Mouse (Mus musculus) megakaryocyte-erythroid progenitor cell, adult 5-6 weeks (primary cell): ENCODE measurements around the gene Dscam. TPM values are rescaled to one million over a fixed set of nuclear protein-coding genes. Genes with fewer than 3 reads are reported as not detected.
"Not testable (repeated sequence)": the region's sequence is repeated elsewhere in the genome, so short reads cannot be mapped to it uniquely, and the experiment has no call there.

ENCODE experiments used
- ATAC-seq: replicated peaks from 2 replicates; pipeline ENCODE4 v1.8.0; 2016; ENCODE audit warnings: mild to moderate bottlenecking, inconsistent platforms; ENCODE audit not compliant: severe bottlenecking, poor library complexity, low FRiP score, low TSS enrichment
- total RNA-seq, 2 experiments: library from RNA; stranded (forward) in 1 of 2; stranded (reverse) in 1 of 2; fragments of 200-1000, 215-1000 nt in 1 of 2; fragments of >200 nt in 1 of 2; fragmentation: Nextera tagmentation in 1 of 2; gene quantifications; 2 replicates each; pipeline ENCODE4 v1.2.3; 2014 to 2017

Gene Dscam
- total RNA-seq, 2 experiments from 2014 or later = 0.19 TPM; not detected in 1

DNA sequence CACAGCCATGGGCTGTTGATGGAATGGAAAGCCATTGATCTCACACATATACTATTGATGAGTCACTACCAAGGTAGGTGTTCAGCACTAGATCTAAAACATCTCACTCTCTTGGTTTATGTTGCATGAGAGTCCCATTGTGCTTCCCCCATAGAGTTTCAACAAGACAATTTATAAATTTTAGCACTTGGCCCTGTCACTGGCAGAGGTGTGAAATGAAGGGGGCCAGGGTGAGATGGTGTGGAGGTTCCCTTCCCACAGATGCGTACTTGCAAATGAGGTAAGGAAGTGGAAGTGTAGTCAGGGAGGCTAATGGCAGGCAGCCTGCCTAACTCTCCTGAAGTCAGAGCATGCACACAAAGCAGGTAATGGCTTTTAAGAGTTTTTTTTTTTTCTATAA lies 262.7 kb downstream of the Dscam start:
- no peak for ATAC-seq

DNA sequence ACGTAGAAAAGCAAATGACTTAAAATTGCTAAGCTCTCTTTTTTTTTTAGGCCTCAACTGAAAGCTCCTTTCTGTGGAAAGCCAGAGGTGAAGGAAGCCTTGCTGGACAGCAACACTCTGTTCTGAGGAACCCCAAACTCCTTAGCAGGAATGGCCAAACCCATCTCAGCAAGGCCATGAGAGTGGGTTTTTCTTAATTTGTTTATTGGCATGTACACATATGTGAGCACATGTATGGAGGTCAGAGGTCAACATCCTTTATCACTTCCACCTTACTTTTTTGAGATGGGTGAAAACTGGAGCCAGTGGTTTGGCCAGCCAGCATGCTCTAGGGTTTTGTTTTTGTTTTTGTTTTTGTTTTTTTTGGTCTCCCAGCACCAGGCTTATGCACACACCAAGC lies 263.5 kb downstream of the Dscam start:
- peak; percentile 20 for ATAC-seq

DNA sequence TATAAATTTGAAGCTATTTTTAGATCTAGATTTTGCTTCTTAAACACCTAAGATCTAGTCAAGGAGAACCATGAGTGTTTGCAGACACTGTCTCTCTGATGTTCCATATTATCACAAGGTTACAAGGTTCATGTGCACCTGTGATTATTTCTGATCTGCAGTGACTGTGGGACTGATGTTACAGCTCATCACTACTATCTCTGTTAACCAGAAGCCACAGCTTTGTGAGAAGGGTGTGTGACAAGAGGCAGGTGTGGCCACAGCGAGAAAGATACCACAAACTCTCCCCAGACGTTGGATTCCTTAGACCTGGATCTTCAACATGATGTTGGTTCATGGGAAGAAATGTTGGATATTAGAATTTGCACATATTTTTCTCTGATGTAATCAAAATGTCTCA lies 263.9 kb downstream of the Dscam start:
- peak; percentile 96 for ATAC-seq

DNA sequence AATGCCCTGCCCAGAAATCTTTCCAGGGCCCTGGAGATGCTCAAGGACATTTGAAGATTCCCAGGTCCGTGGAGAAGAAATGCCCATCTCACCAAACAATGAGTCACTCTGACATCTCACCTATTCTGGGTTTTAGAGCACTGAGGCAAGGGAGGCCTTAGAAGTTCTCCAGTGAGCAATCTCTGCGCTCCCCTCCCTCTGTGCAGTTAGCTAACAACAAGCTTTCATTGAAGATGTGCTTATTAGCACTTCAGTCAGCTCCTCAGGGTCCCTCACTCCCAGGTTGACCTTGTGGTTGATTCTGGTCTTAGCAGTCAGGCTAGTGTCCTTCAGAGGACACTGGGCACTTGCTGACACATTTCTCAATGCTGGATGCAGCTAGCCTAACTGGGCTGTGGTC lies 265.8 kb downstream of the Dscam start:
- no peak for ATAC-seq

DNA sequence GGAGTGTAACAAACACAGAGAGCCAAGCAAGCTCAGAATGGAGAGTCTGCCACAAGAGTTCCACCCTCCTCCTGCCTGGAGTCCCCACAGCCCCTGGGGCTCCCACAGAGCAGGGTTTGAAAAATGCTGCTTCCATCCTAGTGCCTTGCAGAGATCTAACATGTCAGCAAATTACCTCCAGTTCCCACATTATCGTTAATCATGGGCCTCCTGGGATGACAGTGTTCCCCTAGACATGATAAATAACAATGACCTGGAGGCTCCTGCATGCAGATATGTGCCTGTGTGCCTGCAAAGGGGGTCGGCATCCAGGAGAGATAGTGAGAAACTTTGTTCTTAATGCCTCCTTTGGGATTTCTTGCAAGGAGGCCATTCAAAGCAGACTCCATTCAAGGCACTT lies 266.2 kb downstream of the Dscam start:
- no peak for ATAC-seq

DNA sequence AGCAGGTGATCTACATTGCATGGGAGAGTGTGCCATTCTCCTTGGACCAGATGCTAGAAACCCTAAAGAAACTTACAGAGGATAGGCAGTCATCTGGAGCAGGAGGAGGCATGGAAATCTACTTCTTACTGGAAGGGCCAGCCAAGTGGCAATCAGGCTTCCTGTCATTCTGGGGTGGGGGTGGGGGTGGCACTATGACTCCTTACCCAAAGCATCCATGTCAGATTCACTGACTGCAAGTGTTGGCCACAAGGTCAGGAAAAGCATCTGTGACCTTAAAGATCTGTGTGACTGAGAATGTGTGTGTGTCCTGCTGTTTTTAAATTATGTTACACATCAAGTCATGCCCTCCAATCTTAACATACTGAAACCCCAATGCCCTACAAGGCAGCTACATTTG lies 268.0 kb downstream of the Dscam start:
- no peak for ATAC-seq

DNA sequence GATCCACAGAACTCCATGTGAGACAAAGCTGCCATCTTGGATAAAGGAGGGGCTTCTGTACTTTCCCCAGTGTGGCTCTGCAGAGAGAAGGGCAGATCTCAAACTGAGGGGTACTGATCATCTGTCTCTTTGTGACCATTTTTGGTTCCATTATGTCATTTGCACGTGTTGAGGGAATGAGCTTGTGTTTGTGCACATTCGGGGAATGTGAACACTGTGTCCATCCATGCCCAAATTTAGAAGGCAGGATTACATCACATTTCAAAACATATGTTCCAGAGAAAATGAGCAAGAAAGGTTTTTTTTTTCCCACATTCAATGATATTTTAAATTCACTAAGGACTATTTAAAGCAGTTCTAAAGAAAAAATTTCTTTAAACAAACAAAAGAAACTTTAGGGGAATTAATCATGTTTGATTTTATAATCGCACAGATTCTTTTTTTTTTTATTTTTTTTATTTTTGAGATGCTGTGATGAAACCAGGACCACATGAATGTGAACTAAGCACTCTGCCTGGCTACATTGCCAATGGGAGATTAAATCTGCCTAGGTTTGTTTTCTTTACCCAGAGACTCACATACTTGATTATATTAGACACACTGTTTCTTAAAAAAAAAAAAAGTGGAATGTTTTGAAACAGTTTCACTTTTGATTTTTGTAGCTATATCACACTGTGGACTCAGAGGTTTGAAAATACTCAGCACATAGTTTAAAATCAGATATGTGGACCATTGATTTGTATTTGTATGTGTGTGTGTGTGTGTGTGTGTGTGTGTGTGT lies 269.1 kb downstream of the Dscam start:
- no peak for ATAC-seq

DNA sequence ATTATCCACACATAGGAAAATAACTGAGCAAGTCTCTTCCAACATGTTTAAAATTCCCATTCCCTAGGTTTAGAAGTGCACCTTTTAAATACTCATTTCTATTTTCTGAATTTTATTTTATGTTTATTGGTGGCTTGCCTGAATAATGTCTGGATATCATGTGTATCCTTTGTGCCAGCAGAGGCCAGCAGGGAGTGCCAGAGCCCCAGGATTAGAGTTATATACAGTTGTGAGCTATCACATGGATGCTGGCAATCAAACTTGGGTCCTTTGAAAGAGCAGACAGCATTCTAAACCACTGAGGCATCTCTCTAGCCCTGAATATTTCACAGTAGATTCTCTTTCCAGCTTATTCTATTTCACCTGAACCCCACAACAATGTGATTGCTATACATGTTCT lies 271.2 kb downstream of the Dscam start:
- no peak for ATAC-seq

DNA sequence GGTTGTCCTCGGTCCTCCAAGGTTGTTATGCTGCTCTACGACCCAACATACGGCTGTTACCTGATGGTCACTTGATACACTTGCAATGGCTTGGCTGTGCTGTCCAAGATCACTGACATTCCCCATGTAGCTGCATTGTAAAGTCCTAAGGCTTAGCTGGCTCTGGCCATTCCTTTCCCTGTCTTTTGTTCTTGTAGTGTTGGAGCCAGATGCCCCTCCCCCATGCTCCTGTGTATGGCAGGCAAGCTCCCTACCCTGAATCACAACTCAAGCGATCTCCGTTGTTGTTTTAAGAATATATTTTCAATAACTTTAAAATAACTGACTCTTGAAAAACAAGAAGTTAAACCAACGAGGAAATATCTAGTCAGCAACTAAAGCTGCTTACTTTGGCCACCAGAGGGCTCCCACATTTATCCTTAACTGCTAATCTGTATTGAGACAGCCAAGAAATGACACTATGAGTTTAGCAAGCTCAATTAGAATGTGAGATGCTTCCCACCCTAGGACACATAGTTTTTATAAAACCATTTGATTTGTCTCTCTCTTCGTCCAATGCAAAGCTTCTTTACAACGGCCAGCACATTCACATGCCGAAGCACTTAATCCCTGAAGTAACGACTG lies 273.9 kb downstream of the Dscam start:
- ATAC-seq = peak; percentile 78

DNA sequence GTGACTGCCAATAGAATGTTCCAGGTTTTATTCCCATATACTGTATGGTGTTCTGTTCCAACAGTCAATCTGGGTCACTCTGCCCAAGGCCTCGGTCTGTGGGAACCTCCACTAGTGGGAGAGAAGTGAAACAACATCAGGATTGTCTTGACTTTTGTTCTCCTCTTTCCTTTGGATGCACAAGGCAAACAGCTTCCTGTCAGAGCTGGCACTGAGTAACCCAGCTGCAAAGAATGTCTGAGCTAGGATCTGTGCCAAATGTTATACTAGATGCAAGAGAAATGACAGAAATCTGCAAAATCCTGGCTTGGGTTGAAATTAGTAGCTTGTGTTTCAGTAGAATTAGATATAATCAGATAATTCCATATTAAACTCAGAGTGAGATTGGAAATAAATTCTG lies 282.5 kb downstream of the Dscam start:
- no peak for ATAC-seq

DNA sequence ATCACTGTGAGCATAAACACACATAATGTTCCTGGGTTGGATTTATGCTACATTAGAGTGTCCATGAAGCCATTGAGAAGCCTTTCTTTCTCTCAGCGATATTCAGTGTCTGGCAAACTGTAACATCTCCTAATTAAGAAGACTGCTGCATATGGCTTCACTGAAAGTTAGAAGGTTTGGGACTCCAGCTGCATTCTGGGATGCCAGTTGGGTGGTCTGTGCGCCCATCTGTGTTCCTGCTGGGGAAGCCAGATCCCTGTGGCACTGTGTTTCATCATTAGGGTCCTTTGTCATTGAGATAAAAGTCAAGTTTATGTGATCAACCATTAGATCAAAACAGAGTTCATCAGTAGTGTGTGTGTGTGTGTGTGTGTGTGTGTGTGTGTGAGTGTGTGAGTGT lies 284.7 kb downstream of the Dscam start:
- no peak for ATAC-seq

DNA sequence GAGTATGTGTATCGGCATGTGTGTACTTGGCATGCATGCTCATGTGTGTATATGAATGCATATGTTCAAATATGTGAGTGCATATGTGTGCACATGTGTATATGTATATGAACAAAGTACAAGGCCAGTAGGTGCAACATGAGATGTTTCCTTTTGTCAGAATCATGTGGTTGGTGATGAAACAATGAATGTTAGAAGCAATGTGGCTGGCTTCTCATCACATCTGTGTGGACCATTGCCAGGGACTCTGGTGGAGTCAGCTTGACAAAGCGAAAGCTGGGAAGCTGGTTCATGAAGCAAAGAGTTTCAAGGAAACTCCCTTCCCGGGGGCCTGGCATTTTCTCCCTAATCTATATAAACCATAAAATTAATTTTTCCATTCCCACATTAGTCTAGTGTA lies 286.0 kb downstream of the Dscam start:
- ATAC-seq = not testable (repeated sequence)

DNA sequence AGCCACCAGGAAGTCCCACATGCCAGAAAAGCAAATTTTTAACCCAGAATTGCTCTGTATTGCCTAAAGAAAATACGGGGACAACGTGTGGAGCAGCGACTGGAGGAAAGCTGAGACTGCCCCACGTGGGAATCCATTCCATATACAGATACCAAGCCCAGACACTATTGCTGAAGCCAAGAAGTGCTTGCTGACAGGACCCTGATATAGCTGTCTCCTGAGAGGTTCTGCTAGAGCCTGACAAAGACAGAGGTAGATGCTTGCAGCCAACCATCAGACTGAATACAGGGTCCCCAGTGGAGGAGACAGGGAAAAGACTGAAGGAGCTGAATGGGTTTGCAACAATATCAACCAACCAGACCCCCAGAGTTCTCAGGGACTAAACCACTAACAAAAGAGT lies 293.3 kb downstream of the Dscam start:
- no peak for ATAC-seq

DNA sequence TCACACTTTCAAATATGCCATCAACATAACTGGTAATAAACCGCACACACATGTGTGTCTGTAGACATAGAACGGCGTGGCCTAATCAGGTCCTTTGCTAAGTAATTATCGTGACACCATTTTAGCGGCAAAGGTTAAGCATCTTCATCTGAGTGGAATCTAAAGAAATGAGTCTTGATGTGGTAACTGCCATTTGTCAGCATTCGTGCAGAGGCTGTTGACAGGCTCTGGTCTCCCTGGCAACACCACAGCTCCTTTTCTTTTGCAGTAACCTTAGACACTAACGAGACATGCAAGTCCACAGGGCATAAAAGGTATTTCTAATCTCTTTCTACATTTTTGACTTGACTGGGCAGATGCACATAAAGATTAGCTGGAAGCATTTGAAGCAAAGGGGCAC lies 297.8 kb downstream of the Dscam start:
- no peak for ATAC-seq

DNA sequence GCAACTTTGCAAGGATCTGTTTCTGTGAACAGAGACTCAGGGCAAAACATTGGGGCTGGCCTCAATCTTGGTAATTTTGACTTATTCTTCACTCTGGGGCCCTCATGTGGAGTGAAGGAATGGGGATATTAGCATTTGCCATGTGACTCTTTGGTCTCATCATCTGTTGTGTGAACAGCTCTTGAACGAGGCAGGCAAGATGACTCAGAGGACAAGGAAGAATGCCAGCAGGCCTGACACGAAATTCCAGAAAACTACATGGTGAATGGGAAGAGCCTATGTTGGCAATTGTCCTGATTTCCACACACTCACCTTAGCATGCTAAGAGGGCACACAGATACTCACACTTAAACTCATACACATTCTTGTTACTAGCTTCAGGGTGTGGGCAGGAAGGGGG lies 313.0 kb downstream of the Dscam start:
- ATAC-seq = no peak

DNA sequence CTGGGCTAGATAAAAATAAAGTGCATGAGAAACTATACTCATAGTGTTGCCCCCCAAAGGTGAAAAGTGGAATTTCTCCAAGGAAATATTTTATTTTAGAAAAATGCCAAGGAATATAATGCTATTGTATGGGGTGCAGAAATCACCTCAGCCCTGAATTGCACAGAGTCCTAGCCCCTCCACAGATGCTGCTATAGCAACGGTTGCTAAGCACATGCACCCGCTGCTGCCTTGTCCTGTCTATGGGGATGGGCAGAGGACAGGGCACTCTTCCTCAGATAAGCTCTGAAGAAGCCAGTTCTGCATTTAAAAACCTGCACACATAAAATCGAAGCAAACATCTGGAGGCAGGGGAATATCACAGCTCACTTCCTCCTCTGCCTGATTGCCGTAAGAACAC lies 315.5 kb downstream of the Dscam start:
- ATAC-seq = no peak

DNA sequence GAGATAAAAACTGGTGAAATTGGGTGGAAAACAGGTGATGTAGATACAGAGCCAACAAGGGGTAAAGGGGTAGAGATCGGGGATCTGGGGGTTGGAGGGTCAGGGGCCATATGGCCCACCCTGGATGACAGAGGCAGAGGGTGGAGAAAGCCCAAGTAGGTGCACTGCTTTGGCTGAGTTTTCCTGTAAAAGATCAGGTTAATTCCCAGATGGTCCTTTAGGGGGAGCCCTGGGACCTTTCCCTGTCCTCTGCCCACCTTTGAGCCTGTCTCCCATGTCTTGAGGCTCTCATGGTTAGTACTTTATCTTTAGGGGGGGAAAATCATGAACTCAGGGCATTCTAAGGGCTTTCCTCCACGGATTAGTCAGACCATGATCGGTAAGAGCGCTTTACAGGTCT lies 318.2 kb downstream of the Dscam start:
- ATAC-seq = peak; percentile 93

DNA sequence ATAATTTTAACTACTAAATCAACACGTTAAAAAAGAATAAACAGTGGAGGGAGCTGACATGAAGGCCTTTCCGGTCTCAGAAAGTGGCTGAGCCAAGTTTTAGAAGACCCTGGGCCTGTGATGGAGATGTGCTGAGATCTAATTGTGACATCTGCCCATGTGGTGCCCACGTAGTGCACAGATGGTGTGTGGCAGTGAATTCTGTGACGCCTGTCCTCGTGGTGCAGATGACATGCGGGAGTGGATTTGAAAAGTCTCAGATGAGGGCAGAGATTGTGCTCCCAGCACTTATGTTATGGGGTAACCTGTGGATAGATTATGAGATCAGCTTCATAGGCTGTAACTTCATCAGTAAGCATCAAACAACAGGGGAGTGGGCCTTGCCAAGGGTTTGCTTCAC lies 321.6 kb downstream of the Dscam start:
- no peak for ATAC-seq

DNA sequence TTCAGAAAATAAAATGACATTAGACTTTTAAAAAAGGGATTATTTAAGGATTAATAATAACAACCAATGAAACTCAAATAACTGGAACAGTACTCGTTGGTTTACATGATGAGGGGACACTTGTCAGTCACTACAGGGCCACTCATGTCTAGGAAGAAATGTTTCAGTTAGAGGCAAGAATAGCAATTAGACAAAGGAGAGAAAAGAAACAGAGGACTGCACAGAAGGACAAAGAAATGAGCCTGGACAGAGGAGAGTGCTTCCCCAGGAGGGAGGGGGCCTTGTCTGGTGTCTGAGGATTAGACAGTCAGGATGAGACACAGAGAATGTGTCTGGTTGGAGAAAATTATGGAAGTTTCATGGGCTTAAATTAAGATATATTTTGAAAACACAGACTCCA lies 324.0 kb downstream of the Dscam start:
- ATAC-seq = no peak

DNA sequence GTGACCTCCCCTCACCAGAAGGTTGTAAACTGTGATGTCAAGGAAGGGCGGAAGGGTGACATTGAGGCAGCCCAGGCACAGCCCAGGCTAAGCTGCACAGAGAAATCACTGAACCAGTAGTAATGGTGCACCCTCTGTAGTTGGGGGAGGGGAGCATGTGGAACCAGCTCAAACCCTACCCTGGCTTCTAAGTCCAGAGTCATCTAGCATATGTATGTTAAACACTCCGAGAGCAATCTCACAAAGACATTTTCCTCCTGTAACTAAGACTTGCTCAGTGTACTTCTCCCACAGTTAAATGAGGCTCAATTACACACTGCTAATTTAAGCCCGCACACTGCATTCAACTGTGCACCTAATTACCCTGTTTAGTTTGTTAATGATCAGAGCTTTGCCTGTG lies 324.4 kb downstream of the Dscam start:
- ATAC-seq = no peak

DNA sequence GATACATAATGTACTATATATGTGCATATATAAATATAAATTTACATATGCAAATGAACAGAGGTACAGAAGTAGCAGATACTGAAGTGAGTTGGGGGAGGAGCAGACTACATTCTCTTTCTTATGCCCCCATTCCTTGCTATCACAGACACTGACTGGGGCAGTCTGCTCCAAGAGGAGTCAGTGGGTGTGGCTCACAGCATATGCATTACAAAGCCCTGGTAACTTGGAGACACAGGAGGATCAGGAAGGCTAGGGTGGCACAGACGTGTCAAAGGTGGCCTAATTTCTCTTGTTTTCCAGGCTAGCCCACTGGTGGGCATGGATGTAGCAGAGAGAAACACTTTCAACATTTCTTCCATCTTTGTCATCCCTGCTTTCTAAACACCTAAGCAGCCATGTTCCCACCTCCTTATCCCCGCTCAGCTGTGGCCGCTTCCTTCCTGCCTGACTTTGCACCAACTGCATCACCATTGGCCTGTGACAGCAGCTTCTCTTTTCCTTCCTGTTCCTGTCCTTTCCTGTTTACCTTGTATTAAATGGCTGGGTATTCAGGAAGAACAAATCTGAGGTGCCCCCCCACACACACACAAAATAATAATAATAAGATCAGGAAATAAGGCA lies 325.0 kb downstream of the Dscam start:
- no peak for ATAC-seq
